Mouse (Mus musculus) heart, adult 2 months (tissue): ENCODE measurements around the gene Pgpep1.

Source experiments
- CTCF ChIP-seq: fragments of 200-600 bp; IDR thresholded peaks from 2 replicates; pipeline ENCODE4 v1.8.1; 2022; ENCODE audit warnings: antibody characterized with exemption, mild to moderate bottlenecking, moderate library complexity
- EP300 ChIP-seq: fragments of 200-500 bp; IDR thresholded peaks from 2 replicates; pipeline ENCODE4 v1.6.1; 2011; ENCODE audit warnings: low read depth, low read length, control low read depth; ENCODE audit not compliant: insufficient read depth
- POLR2A ChIP-seq: fragments of 200-500 bp; IDR thresholded peaks from 2 replicates; pipeline ENCODE4 v1.6.1; 2011; ENCODE audit warnings: mild to moderate bottlenecking, low read depth, low read length, control low read depth; ENCODE audit not compliant: insufficient read depth

- TF ChIP-seq CTCF, result no peak
- no peak; the same call in 1 of the 2 replicates for TF ChIP-seq POLR2A
- no peak for TF ChIP-seq EP300
These were observed 41.1 kb upstream of the Pgpep1 start for GRCm38 (mm10) chr8:70701048-70701981.
